Mouse (Mus musculus): ENCODE measurements around the gene Agfg1. TPM values are rescaled to one million over a fixed set of nuclear protein-coding genes. Genes with fewer than 3 reads are reported as not detected.

Agfg1 gene
- polyA plus RNA-seq, 1 experiment = 5.5 TPM

GRCm38 (mm10) chr1:82832495-82833021 lies 6.7 kb upstream of the Agfg1 start:
- Histone ChIP-seq H3K4me3 (replicated peaks) (no peak overlapping the region), H3K9me3 (ENCODE audit: control insufficient read depth, low read length) (peaks cover 3% of the 10 kb centered on the region), H3K4me1 (ENCODE audit: control insufficient read depth) (peaks cover 96% of the 10 kb centered on the region), H3K27me3 (ENCODE audit: control insufficient read depth) (no peaks in the 10 kb centered on the region), H3K36me3 (ENCODE audit: control insufficient read depth) (peaks cover 56% of the 10 kb centered on the region)
- no peak for TF ChIP-seq GATA1 (IDR thresholded peaks at IDR 0.05; ENCODE audit: low read length)
- TF ChIP-seq TAL1 (IDR thresholded peaks at IDR 0.05; ENCODE audit: low read length) = no peak

GRCm38 (mm10) chr1:82833501-82833900 lies 5.8 kb upstream of the Agfg1 start:
- no peak overlapping the region for H3K4me3 ChIP-seq (replicated peaks)
- H3K36me3 ChIP-seq (ENCODE audit: control insufficient read depth) = peaks cover 46% of the 10 kb centered on the region
- H3K4me1 ChIP-seq (ENCODE audit: control insufficient read depth) = peaks cover 96% of the 10 kb centered on the region
- H3K9me3 ChIP-seq (ENCODE audit: control insufficient read depth, low read length) = peaks cover 3% of the 10 kb centered on the region
- no peak for TF ChIP-seq TAL1 (IDR thresholded peaks at IDR 0.05; ENCODE audit: low read length)
- no peak for TF ChIP-seq GATA1 (IDR thresholded peaks at IDR 0.05; ENCODE audit: low read length)
- H3K27me3 ChIP-seq (ENCODE audit: control insufficient read depth) = no peaks in the 10 kb centered on the region

- H3K27me3 ChIP-seq (ENCODE audit: control insufficient read depth) = no peaks in the 10 kb centered on the region
- TF ChIP-seq TAL1 (IDR thresholded peaks at IDR 0.05; ENCODE audit: low read length) = no peak
- TF ChIP-seq GATA1 (IDR thresholded peaks at IDR 0.05; ENCODE audit: low read length) = peak; percentile 67
- peaks cover 3% of the 10 kb centered on the region for H3K9me3 ChIP-seq (ENCODE audit: control insufficient read depth, low read length)
- peaks cover 93% of the 10 kb centered on the region for H3K4me1 ChIP-seq (ENCODE audit: control insufficient read depth)
- peak overlapping the region; percentile 50 for H3K4me3 ChIP-seq (replicated peaks)
- peaks cover 36% of the 10 kb centered on the region for H3K36me3 ChIP-seq (ENCODE audit: control insufficient read depth)
Measured at GRCm38 (mm10) chr1:82834572-82834971, 4.7 kb upstream of the Agfg1 start.

- peaks cover 43% of the 10 kb centered on the region for H3K36me3 ChIP-seq (ENCODE audit: control insufficient read depth)
- H3K4me1 ChIP-seq (ENCODE audit: control insufficient read depth) = peaks cover 83% of the 10 kb centered on the region
- H3K9me3 ChIP-seq (ENCODE audit: control insufficient read depth, low read length) = peaks cover 3% of the 10 kb centered on the region
- H3K4me3 ChIP-seq (replicated peaks) = peak overlapping the region; percentile 62
- no peaks in the 10 kb centered on the region for H3K27me3 ChIP-seq (ENCODE audit: control insufficient read depth)
- TF ChIP-seq GATA1 (IDR thresholded peaks at IDR 0.05; ENCODE audit: low read length) (no peak), TAL1 (IDR thresholded peaks at IDR 0.05; ENCODE audit: low read length) (no peak)
Measured at GRCm38 (mm10) chr1:82836342-82837217, 2.7 kb upstream of the Agfg1 start.

- TF ChIP-seq GATA1 (IDR thresholded peaks at IDR 0.05; ENCODE audit: low read length) (peak; percentile 9; the same call in 1 of the 2 replicates), TAL1 (IDR thresholded peaks at IDR 0.05; ENCODE audit: low read length) (no peak)
- H3K36me3 ChIP-seq (ENCODE audit: control insufficient read depth) = peaks cover 45% of the 10 kb centered on the region
- H3K9me3 ChIP-seq (ENCODE audit: control insufficient read depth, low read length) = peaks cover 3% of the 10 kb centered on the region
- H3K4me1 ChIP-seq (ENCODE audit: control insufficient read depth) = peaks cover 83% of the 10 kb centered on the region
- peak overlapping the region; percentile 38 for H3K4me3 ChIP-seq (replicated peaks)
- no peaks in the 10 kb centered on the region for H3K27me3 ChIP-seq (ENCODE audit: control insufficient read depth)
Measured at GRCm38 (mm10) chr1:82837579-82837978, 1.7 kb upstream of the Agfg1 start.

GRCm38 (mm10) chr1:82838469-82839295 lies 601 bp upstream of the Agfg1 start:
- Histone ChIP-seq H3K27me3 (ENCODE audit: control insufficient read depth) (no peaks in the 10 kb centered on the region), H3K4me1 (ENCODE audit: control insufficient read depth) (peaks cover 82% of the 10 kb centered on the region), H3K9me3 (ENCODE audit: control insufficient read depth, low read length) (no peaks in the 10 kb centered on the region), H3K4me3 (replicated peaks) (peak overlapping the region; percentile 100), H3K36me3 (ENCODE audit: control insufficient read depth) (peaks cover 45% of the 10 kb centered on the region)
- no peak for TF ChIP-seq TAL1 (IDR thresholded peaks at IDR 0.05; ENCODE audit: low read length)
- TF ChIP-seq GATA1 (IDR thresholded peaks at IDR 0.05; ENCODE audit: low read length) = no peak

GRCm38 (mm10) chr1:82839614-82840421 lies 535 bp downstream of the Agfg1 start:
- H3K27me3 ChIP-seq (ENCODE audit: control insufficient read depth) = no peaks in the 10 kb centered on the region
- peak overlapping the region; percentile 100 for H3K4me3 ChIP-seq (replicated peaks)
- H3K4me1 ChIP-seq (ENCODE audit: control insufficient read depth) = peaks cover 81% of the 10 kb centered on the region
- H3K36me3 ChIP-seq (ENCODE audit: control insufficient read depth) = peaks cover 49% of the 10 kb centered on the region
- TF ChIP-seq TAL1 (IDR thresholded peaks at IDR 0.05; ENCODE audit: low read length) (no peak), GATA1 (IDR thresholded peaks at IDR 0.05; ENCODE audit: low read length) (no peak)
- H3K9me3 ChIP-seq (ENCODE audit: control insufficient read depth, low read length) = no peaks in the 10 kb centered on the region

GRCm38 (mm10) chr1:82855729-82856128 lies 16.4 kb downstream of the Agfg1 start:
- Histone ChIP-seq H3K4me1 (ENCODE audit: control insufficient read depth) (peaks cover 41% of the 10 kb centered on the region), H3K27me3 (ENCODE audit: control insufficient read depth) (no peaks in the 10 kb centered on the region)
- TF ChIP-seq GATA1 (IDR thresholded peaks at IDR 0.05; ENCODE audit: low read length) (no peak), TAL1 (IDR thresholded peaks at IDR 0.05; ENCODE audit: low read length) (peak; percentile 30; the same call in 1 of the 3 replicates)

More at GRCm38 (mm10) chr1:82855729-82856128, 16.4 kb downstream of the Agfg1 start:
- no peak overlapping the region for H3K4me3 ChIP-seq (replicated peaks)
- H3K9me3 ChIP-seq (ENCODE audit: control insufficient read depth, low read length) = no peaks in the 10 kb centered on the region
- peaks cover 65% of the 10 kb centered on the region for H3K36me3 ChIP-seq (ENCODE audit: control insufficient read depth)
